In the genomic region with DNA sequence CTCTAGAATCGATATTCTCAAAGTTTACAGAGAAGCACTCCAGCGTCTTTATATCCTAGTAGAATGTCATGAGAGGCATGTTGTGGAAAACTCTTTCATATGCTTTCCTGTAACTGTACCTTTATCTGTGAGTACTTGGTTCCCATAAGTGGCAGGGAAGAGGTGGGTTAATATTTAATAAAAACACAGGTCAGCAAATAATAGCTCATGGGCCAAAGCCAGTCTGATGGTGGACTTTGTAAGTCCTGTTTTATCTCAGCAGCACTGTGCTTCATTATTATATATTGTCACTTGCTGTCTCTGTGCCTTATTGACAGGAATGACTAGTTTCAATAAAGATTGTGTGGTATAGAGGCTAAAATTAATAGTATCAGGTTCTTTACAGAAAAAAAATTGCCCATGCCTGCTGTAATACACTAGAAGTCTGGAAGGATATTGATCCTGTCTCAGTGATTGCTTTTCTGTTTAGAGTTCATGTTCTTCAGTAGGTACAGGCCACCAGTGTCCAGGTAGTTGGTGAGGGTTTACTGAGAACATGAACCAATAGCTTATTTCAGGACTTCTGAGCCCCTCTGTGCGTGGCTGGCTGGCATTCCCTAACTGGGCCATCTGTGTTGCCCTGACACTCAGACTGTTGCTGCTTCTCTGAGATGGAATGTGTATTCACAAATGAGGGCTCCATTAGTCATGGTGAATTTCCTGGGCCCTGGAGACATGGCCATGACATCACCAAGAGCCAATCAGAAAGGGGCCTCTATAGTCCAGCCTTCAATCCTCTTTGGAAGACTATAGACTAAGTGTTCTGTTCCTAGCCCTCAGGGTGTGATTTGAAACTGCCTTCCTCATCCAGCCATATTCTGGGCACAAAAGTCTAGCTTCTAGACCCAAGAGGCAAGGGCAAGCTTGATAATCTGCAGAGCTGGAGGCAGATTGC, we compare ENCODE assay signal across 8 mouse cellular contexts.
DNase-seq lines count a peak whose midpoint lies in the region; ATAC-seq and TF ChIP-seq lines count a peak whose summit lies in the region.

No protein-coding gene starts in this region.

- TF ChIP-seq CTCF in hindbrain, postnatal 0 days (IDR thresholded peaks at IDR 0.05; ENCODE audit: low read depth), result no peak

- no peak overlapping the region for H3K9ac ChIP-seq in heart, embryonic 13.5 days
- no peak overlapping the region for H3K9ac ChIP-seq in hindbrain, postnatal 0 days (replicated peaks; ENCODE audit: low read length)

- peaks cover 36% of the 10 kb centered on the region for H3K4me1 ChIP-seq in heart, embryonic 13.5 days
- peaks cover 17% of the 10 kb centered on the region; the same call in 1 of the 2 replicates for H3K4me1 ChIP-seq in hindbrain, postnatal 0 days (ENCODE audit: insufficient read depth, low read length)

- H3K27me3 ChIP-seq in heart, embryonic 13.5 days (replicated peaks), result no peaks in the 10 kb centered on the region
- H3K27me3 ChIP-seq in hindbrain, postnatal 0 days (ENCODE audit: insufficient read depth, low read length), result no peaks in the 10 kb centered on the region

- 47% methylated on average over 3 of the region's 3 CpGs for WGBS in heart, embryonic 13.5 days
- WGBS in hindbrain, postnatal 0 days, result 70% methylated on average over 3 of the region's 3 CpGs

- H3K27ac ChIP-seq in heart, embryonic 13.5 days (replicated peaks), result peak overlapping the region; percentile 66
- H3K27ac ChIP-seq in hindbrain, postnatal 0 days, result peak overlapping the region; percentile 36

- no peak for DNase-seq in heart, adult 18-20 months
- DNase-seq in embryo, embryonic 10.5 days (ENCODE audit: low spot score), result peak; percentile 90
- peak; percentile 83 for DNase-seq in hindbrain, postnatal 0 days (ENCODE audit: low spot score)
- peak; percentile 88 for DNase-seq in mesoderm, embryonic 11.5 days (ENCODE audit: low read depth, low spot score)
- no peak for DNase-seq in spleen, postnatal 36 days (ENCODE audit: low spot score in 2 of 2)
- DNase-seq in left cerebral cortex, adult 9 months (ENCODE audit: low spot score in 2 of 2), result no peak
- no peak for DNase-seq in adrenal gland, postnatal 36 days

- no peaks in the 10 kb centered on the region for H3K36me3 ChIP-seq in heart, embryonic 13.5 days
- no peaks in the 10 kb centered on the region for H3K36me3 ChIP-seq in hindbrain, postnatal 0 days (ENCODE audit: insufficient read depth, low read length)

- no peaks in the 10 kb centered on the region for H3K9me3 ChIP-seq in heart, embryonic 13.5 days
- H3K9me3 ChIP-seq in hindbrain, postnatal 0 days (ENCODE audit: low read length), result no peaks in the 10 kb centered on the region

- H3K4me2 ChIP-seq in heart, embryonic 13.5 days, result no peak overlapping the region
- H3K4me2 ChIP-seq in hindbrain, postnatal 0 days (ENCODE audit: low read depth, low read length), result no peak overlapping the region

- no peak for ATAC-seq in heart, embryonic 13.5 days (ENCODE audit: extremely low read depth, insufficient number of reproducible peaks, low FRiP score, low TSS enrichment)
- ATAC-seq in hindbrain, postnatal 0 days, result peak; percentile 97

- H3K4me3 ChIP-seq in heart, embryonic 13.5 days, result no peak overlapping the region
- no peak overlapping the region for H3K4me3 ChIP-seq in hindbrain, postnatal 0 days (ENCODE audit: low read length)

Comparison
In these comparisons a context has a peak if more than half of its experiments do, and no peak if none do; other contexts are left out.
1. DNase-seq: peak in embryo, embryonic 10.5 days (single experiment), hindbrain, postnatal 0 days (single experiment) and mesoderm, embryonic 11.5 days (single experiment); none in heart, adult 18-20 months (0 of 2), spleen, postnatal 36 days (0 of 2), left cerebral cortex, adult 9 months (0 of 2) and adrenal gland, postnatal 36 days (0 of 2).